Mouse (Mus musculus) intestine, postnatal 0 days (tissue): ENCODE measurements around the gene Wwc1. TPM values are rescaled to one million over a fixed set of nuclear protein-coding genes. Genes with fewer than 3 reads are reported as not detected.

Source experiments
- ATAC-seq: fragments of 200-750 bp; cut with Nextera tagmentation; 2 replicates; pipeline ENCODE4 v1.8.0; 2017; ENCODE audit warnings: mild to moderate bottlenecking, moderate TSS enrichment, moderate library complexity
- H3K27ac ChIP-seq: fragments of 300-500 bp; sonication (generic); 2 replicates; pipeline ENCODE4 v1.5.1; 2014; ENCODE audit warnings: mild to moderate bottlenecking, low read depth, low read length, moderate library complexity
- H3K27me3 ChIP-seq: fragments of 300-500 bp; sonication (generic); replicated peaks from 2 replicates; pipeline ENCODE4 v1.6.1; 2014; ENCODE audit warnings: low read length, mixed read lengths; ENCODE audit not compliant: control insufficient read depth, insufficient read depth
- H3K36me3 ChIP-seq: fragments of 300-500 bp; sonication (generic); 2 replicates; pipeline ENCODE4 v1.6.1; 2014; ENCODE audit warnings: mild to moderate bottlenecking, moderate library complexity; ENCODE audit not compliant: control insufficient read depth, insufficient read depth
- H3K4me1 ChIP-seq: fragments of 300-500 bp; sonication (generic); replicated peaks from 2 replicates; pipeline ENCODE4 v1.6.1; 2014; ENCODE audit warnings: antibody characterized with exemption, low read length, mixed read lengths; ENCODE audit not compliant: control insufficient read depth, insufficient read depth
- H3K4me2 ChIP-seq: fragments of 300-500 bp; sonication (generic); replicated peaks from 2 replicates; pipeline ENCODE4 v1.6.1; 2014; ENCODE audit warnings: low read depth, mild to moderate bottlenecking, moderate library complexity
- H3K4me3 ChIP-seq: fragments of 300-500 bp; sonication (generic); 2 replicates; pipeline ENCODE4 v1.5.1; 2014; ENCODE audit warnings: low read depth, low read length
- H3K9ac ChIP-seq: fragments of 300-500 bp; sonication (generic); 2 replicates; pipeline ENCODE4 v1.6.1; 2014; ENCODE audit warnings: mild to moderate bottlenecking, low read depth, low read length
- H3K9me3 ChIP-seq: fragments of 300-500 bp; sonication (generic); 2 replicates; pipeline ENCODE4 v1.6.1; 2016; ENCODE audit warnings: mixed run types; ENCODE audit not compliant: control insufficient read depth
- CTCF ChIP-seq: sonication (generic); IDR thresholded peaks from 2 replicates; pipeline ENCODE4 v1.5.1; 2016; ENCODE audit warnings: low read depth, mild to moderate bottlenecking, control low read depth, antibody characterized with exemption, moderate library complexity
- whole genome bisulfite sequencing: fragments of 180-500 bp; shearing (Covaris S2); extraction: QIAGEN DNeasy Blood & Tissue Kit; methylation state at CpG from one replicate; pipeline ENCODE4 v1.1.7; 2014; 5-methylcytosine and 5-hydroxymethylcytosine counted together
- polyA plus RNA-seq: library from polyadenylated mRNA; unstranded; fragments of >200 nt; fragmentation: Nextera tagmentation; extraction: Ambion mirVana; gene quantifications from 2 replicates; pipeline ENCODE4 v1.2.1, GENCODE M21; 2015

The Wwc1 gene
- polyA plus RNA-seq, 1 experiment from 2014 or later, result 16.1 TPM

GRCm38 (mm10) chr11:35953179-35953578, 27.1 kb downstream of the Wwc1 start:
- no peaks in the 10 kb centered on the region for H3K27me3 ChIP-seq
- no peak overlapping the region for H3K4me2 ChIP-seq
- no peak for ATAC-seq
- H3K9me3 ChIP-seq, result no peaks in the 10 kb centered on the region
- no peak overlapping the region; the same call in 1 of the 2 replicates for H3K27ac ChIP-seq
- H3K9ac ChIP-seq, result no peak overlapping the region
- H3K4me3 ChIP-seq, result no peak overlapping the region
- H3K36me3 ChIP-seq, result no peaks in the 10 kb centered on the region; the same call in 1 of the 2 replicates
- no peak for TF ChIP-seq CTCF
- WGBS, result 79% methylated on average over 4 of the region's 4 CpGs
- peaks cover 20% of the 10 kb centered on the region; the same call in 1 of the 2 replicates for H3K4me1 ChIP-seq

- peak overlapping the region; percentile 37 for H3K4me2 ChIP-seq
- no peak overlapping the region for H3K9ac ChIP-seq
- H3K27me3 ChIP-seq, result no peaks in the 10 kb centered on the region
- TF ChIP-seq CTCF, result no peak
- H3K4me3 ChIP-seq, result no peak overlapping the region
- H3K36me3 ChIP-seq, result no peaks in the 10 kb centered on the region
- ATAC-seq, result peak; percentile 46
- peaks cover 24% of the 10 kb centered on the region; the same call in 1 of the 2 replicates for H3K4me1 ChIP-seq
- peak overlapping the region; percentile 68 for H3K27ac ChIP-seq
- WGBS, result 26% methylated on average over 4 of the region's 4 CpGs
- H3K9me3 ChIP-seq, result no peaks in the 10 kb centered on the region
Measured at GRCm38 (mm10) chr11:35951727-35952065, 28.6 kb downstream of the Wwc1 start.

GRCm38 (mm10) chr11:35951058-35951726, 29.1 kb downstream of the Wwc1 start:
- Histone ChIP-seq H3K9ac (no peak overlapping the region), H3K36me3 (no peaks in the 10 kb centered on the region), H3K27me3 (no peaks in the 10 kb centered on the region), H3K4me3 (no peak overlapping the region), H3K9me3 (no peaks in the 10 kb centered on the region), H3K4me2 (peak overlapping the region; percentile 37), H3K27ac (peak overlapping the region; percentile 68), H3K4me1 (peaks cover 24% of the 10 kb centered on the region; the same call in 1 of the 2 replicates)
- no peak for TF ChIP-seq CTCF
- 34% methylated on average over 15 of the region's 15 CpGs for WGBS
- no peak for ATAC-seq

- H3K4me3 ChIP-seq, result no peak overlapping the region
- H3K9me3 ChIP-seq, result no peaks in the 10 kb centered on the region
- H3K27me3 ChIP-seq, result no peaks in the 10 kb centered on the region
- peak overlapping the region; percentile 68; the same call in 1 of the 2 replicates for H3K27ac ChIP-seq
- 42% methylated on average over 7 of the region's 7 CpGs for WGBS
- H3K9ac ChIP-seq, result no peak overlapping the region
- H3K4me1 ChIP-seq, result peaks cover 24% of the 10 kb centered on the region
- no peaks in the 10 kb centered on the region for H3K36me3 ChIP-seq
- no peak overlapping the region for H3K4me2 ChIP-seq
- no peak for TF ChIP-seq CTCF
- peak; percentile 41; the same call in 1 of the 2 replicates for ATAC-seq
Measured at GRCm38 (mm10) chr11:35950466-35950865, 29.9 kb downstream of the Wwc1 start.

GRCm38 (mm10) chr11:35950011-35950410, 30.3 kb downstream of the Wwc1 start:
- 59% methylated on average over 3 of the region's 3 CpGs for WGBS
- Histone ChIP-seq H3K27ac (peak overlapping the region; percentile 2; the same call in 1 of the 2 replicates), H3K4me1 (peaks cover 23% of the 10 kb centered on the region), H3K9me3 (no peaks in the 10 kb centered on the region), H3K4me3 (no peak overlapping the region), H3K9ac (no peak overlapping the region), H3K4me2 (no peak overlapping the region), H3K27me3 (no peaks in the 10 kb centered on the region), H3K36me3 (no peaks in the 10 kb centered on the region)
- TF ChIP-seq CTCF, result no peak
- ATAC-seq, result no peak

GRCm38 (mm10) chr11:35948457-35948881, 31.9 kb downstream of the Wwc1 start:
- no peak for ATAC-seq
- 32% methylated on average over 6 of the region's 6 CpGs for WGBS
- Histone ChIP-seq H3K27ac (no peak overlapping the region), H3K9ac (no peak overlapping the region), H3K4me1 (peaks cover 21% of the 10 kb centered on the region), H3K36me3 (no peaks in the 10 kb centered on the region), H3K4me2 (no peak overlapping the region), H3K9me3 (no peaks in the 10 kb centered on the region), H3K27me3 (no peaks in the 10 kb centered on the region), H3K4me3 (no peak overlapping the region)
- TF ChIP-seq CTCF, result no peak
